Mouse (Mus musculus) megakaryocyte-erythroid progenitor cell, adult 5-6 weeks (primary cell): ENCODE results near the gene Gm13283. TPM values are rescaled to one million over a fixed set of nuclear protein-coding genes. Genes with fewer than 3 reads are reported as not detected.
"Not testable (repeated sequence)": the region's sequence is repeated elsewhere in the genome, so short reads cannot be mapped to it uniquely, and the experiment has no call there.

ENCODE experiments used
- ATAC-seq: replicated peaks from 2 replicates; pipeline ENCODE4 v1.8.0; 2016; ENCODE audit warnings: mild to moderate bottlenecking, inconsistent platforms; ENCODE audit not compliant: severe bottlenecking, poor library complexity, low FRiP score, low TSS enrichment
- total RNA-seq, 2 experiments: library from RNA; stranded (forward) in 1 of 2; stranded (reverse) in 1 of 2; fragments of 200-1000, 215-1000 nt in 1 of 2; fragments of >200 nt in 1 of 2; fragmentation: Nextera tagmentation in 1 of 2; gene quantifications; 2 replicates each; pipeline ENCODE4 v1.2.3; 2014 to 2017

The Gm13283 gene
- total RNA-seq, 2 experiments from 2014 or later = not detected

DNA sequence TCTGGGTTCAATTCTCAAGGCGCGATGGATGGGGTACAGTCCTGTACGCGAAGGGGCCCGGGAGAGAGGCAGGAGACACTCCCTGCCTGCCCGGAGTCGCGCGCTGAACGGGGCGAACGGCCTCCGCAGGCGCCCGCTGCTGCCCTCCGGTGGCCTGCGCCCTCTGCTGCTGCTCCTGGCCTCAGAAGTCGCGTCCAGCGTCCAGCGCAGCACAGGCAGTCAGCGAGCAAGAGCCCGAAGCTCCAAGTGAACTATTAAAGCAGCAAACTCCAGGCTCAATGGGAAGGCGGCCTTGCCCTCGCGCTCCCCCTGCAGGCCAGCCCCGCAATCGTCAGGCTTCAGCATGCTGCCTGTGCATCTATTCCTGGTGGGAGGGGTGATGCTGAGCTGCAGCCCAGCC, 512 bp downstream of the Gm13283 start:
- ATAC-seq = not testable (repeated sequence)

DNA sequence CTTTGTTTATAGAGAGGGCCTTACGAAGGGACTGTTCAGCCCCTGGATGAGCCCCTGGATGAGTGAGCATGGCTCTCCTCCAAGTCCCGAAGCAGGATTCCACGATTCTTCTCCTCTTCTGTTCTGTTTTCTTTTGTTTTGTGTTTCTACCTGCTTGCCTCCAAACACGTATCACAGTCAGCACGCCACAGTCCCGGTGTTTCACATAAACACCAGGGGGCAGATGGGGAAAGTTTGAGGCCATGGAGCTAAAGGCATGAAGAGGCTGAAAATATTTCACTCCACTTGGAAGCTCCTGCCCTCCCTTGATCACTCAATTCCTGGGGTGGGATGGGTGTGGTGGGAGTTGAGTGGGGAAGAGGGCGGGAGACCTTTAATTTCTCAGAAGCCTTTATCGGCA, 1.9 kb downstream of the Gm13283 start:
- ATAC-seq = not testable (repeated sequence)

DNA sequence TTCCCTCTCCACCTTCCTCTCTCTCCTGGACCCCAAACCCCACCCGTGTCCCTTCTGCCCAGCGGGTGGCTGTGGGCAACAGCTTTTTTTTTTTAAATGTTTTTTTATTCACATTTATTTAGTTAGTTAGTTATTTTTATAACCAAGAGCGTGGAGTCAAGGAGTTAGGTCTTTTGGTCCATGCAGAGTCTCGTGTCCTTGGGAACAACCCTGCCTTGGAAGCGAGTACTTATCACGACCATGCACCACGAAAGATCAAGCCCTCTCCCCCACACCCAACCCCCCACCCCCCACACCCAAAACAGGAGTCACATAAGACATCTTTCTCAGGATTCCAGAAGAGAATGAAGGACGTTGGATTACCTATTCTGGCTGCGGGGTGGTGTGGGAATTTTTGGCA, 2.4 kb downstream of the Gm13283 start:
- not testable (repeated sequence) for ATAC-seq

DNA sequence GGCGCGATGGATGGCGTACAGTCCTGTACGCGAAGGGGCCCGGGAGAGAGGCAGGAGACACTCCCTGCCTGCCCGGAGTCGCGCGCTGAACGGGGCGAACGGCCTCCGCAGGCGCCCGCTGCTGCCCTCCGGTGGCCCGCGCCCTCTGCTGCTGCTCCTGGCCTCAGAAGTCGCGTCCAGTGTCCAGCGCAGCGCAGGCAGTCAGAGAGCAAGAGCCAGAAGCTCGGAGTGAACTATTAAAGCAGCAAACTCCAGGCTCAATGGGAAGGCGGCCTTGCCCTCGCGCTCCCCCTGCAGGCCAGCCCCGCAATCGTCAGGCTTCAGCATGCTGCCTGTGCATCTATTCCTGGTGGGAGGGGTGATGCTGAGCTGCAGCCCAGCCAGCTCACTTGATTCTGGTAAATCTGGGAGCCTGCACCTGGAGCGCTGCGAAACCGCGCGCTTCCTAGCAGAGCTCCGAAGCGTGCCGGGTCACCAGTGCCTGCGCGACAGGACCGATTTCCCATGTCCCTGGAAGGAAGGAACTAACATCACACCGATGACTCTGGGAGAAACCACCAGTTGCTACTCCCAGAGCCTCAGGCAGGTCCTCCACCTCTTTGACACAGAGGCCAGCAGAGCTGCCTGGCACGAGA, 3.6 kb downstream of the Gm13283 start:
- ATAC-seq = peak; percentile 83

DNA sequence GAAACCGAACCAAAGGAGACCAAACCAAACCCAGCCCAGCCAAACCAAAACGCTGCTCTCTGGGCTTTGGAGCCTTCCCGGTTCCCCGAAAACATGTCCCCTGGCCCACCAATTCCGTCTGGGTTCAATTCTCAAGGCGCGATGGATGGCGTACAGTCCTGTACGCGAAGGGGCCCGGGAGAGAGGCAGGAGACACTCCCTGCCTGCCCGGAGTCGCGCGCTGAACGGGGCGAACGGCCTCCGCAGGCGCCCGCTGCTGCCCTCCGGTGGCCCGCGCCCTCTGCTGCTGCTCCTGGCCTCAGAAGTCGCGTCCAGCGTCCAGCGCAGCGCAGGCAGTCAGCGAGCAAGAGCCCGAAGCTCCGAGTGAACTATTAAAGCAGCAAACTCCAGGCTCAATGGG, 13.6 kb downstream of the Gm13283 start, which contains the start of gene Gm13290:
TSS of gene Gm13290 (plus strand) at position 301 of the 400 bp plus-strand sequence.
- ATAC-seq = not testable (repeated sequence)

DNA sequence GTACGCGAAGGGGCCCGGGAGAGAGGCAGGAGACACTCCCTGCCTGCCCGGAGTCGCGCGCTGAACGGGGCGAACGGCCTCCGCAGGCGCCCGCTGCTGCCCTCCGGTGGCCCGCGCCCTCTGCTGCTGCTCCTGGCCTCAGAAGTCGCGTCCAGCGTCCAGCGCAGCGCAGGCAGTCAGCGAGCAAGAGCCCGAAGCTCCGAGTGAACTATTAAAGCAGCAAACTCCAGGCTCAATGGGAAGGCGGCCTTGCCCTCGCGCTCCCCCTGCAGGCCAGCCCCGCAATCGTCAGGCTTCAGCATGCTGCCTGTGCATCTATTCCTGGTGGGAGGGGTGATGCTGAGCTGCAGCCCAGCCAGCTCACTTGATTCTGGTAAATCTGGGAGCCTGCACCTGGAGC, 16.7 kb downstream of the Gm13283 start, which contains the start of gene Gm13289:
TSS of gene Gm13289 (plus strand) at position 301 of the 400 bp plus-strand sequence.
- not testable (repeated sequence) for ATAC-seq

DNA sequence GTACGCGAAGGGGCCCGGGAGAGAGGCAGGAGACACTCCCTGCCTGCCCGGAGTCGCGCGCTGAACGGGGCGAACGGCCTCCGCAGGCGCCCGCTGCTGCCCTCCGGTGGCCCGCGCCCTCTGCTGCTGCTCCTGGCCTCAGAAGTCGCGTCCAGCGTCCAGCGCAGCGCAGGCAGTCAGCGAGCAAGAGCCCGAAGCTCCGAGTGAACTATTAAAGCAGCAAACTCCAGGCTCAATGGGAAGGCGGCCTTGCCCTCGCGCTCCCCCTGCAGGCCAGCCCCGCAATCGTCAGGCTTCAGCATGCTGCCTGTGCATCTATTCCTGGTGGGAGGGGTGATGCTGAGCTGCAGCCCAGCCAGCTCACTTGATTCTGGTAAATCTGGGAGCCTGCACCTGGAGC, 19.6 kb downstream of the Gm13283 start, which contains the start of gene Gm13272:
TSS of gene Gm13272 (plus strand) at position 301 of the 400 bp plus-strand sequence.
- not testable (repeated sequence) for ATAC-seq

DNA sequence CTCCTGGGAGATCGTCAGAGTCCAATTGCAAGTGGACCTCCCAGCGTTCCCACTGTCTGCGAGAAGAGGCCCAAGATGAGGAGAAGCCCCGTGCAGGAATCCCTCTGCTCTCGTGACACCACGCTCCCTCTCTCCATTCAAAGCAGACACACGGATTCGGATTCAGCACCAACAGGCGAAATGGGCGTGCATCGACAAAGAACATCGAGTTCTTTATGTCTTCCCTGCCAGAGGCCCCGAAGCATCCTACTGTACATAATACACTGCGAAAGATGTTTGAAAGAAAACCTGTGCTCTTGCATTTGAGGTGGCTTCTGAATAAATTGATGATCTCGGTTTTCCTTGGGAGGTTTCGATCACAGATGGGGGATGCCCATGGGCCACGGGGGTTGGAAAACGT, 20.4 kb downstream of the Gm13283 start:
- ATAC-seq = not testable (repeated sequence)

DNA sequence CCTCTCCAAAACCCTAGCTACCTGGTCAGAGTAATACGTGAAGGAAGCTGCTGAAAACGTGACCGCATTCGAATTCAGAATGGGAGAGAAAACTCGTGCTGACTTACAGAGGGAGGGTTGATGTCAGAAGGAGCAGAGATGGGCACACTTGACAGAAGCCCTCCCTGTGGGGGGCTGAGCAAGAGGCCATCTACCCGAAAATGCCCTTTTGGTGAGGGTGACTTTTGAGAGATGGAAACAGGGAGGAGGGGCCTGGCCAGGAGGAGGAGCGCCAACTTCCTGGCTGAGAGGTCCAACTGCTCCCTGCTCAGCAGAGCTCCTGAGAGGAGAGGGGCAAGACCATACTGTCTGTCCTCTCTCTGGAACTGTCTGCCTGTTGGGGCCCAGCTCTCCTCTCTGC, 21.9 kb downstream of the Gm13283 start, which contains the start of gene Ifnz:
TSS of gene Ifnz (plus strand) at position 301 of the 400 bp plus-strand sequence.
- ATAC-seq = not testable (repeated sequence)

DNA sequence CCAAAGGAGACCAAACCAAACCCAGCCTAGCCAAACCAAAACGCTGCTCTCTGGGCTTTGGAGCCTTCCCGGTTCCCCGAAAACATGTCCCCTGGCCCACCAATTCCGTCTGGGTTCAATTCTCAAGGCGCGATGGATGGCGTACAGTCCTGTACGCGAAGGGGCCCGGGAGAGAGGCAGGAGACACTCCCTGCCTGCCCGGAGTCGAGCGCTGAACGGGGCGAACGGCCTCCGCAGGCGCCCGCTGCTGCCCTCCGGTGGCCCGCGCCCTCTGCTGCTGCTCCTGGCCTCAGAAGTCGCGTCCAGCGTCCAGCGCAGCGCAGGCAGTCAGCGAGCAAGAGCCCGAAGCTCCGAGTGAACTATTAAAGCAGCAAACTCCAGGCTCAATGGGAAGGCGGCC, 22.4 kb downstream of the Gm13283 start:
- ATAC-seq = not testable (repeated sequence)

DNA sequence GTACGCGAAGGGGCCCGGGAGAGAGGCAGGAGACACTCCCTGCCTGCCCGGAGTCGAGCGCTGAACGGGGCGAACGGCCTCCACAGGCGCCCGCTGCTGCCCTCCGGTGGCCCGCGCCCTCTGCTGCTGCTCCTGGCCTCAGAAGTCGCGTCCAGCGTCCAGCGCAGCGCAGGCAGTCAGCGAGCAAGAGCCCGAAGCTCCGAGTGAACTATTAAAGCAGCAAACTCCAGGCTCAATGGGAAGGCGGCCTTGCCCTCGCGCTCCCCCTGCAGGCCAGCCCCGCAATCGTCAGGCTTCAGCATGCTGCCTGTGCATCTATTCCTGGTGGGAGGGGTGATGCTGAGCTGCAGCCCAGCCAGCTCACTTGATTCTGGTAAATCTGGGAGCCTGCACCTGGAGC, 25.5 kb downstream of the Gm13283 start, which contains the start of gene Gm13276:
TSS of gene Gm13276 (plus strand) at position 301 of the 400 bp plus-strand sequence.
- ATAC-seq = not testable (repeated sequence)

DNA sequence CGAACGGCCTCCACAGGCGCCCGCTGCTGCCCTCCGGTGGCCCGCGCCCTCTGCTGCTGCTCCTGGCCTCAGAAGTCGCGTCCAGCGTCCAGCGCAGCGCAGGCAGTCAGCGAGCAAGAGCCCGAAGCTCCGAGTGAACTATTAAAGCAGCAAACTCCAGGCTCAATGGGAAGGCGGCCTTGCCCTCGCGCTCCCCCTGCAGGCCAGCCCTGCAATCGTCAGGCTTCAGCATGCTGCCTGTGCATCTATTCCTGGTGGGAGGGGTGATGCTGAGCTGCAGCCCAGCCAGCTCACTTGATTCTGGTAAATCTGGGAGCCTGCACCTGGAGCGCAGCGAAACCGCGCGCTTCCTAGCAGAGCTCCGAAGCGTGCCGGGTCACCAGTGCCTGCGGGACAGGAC, 28.5 kb downstream of the Gm13283 start, which contains the start of gene Gm13277:
TSS of gene Gm13277 (plus strand) at position 231 of the 400 bp plus-strand sequence.
- ATAC-seq = not testable (repeated sequence)

DNA sequence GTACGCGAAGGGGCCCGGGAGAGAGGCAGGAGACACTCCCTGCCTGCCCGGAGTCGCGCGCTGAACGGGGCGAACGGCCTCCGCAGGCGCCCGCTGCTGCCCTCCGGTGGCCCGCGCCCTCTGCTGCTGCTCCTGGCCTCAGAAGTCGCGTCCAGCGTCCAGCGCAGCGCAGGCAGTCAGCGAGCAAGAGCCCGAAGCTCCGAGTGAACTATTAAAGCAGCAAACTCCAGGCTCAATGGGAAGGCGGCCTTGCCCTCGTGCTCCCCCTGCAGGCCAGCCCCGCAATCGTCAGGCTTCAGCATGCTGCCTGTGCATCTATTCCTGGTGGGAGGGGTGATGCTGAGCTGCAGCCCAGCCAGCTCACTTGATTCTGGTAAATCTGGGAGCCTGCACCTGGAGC, 31.3 kb downstream of the Gm13283 start, which contains the start of gene Gm13278:
TSS of gene Gm13278 (plus strand) at position 301 of the 400 bp plus-strand sequence.
- not testable (repeated sequence) for ATAC-seq

DNA sequence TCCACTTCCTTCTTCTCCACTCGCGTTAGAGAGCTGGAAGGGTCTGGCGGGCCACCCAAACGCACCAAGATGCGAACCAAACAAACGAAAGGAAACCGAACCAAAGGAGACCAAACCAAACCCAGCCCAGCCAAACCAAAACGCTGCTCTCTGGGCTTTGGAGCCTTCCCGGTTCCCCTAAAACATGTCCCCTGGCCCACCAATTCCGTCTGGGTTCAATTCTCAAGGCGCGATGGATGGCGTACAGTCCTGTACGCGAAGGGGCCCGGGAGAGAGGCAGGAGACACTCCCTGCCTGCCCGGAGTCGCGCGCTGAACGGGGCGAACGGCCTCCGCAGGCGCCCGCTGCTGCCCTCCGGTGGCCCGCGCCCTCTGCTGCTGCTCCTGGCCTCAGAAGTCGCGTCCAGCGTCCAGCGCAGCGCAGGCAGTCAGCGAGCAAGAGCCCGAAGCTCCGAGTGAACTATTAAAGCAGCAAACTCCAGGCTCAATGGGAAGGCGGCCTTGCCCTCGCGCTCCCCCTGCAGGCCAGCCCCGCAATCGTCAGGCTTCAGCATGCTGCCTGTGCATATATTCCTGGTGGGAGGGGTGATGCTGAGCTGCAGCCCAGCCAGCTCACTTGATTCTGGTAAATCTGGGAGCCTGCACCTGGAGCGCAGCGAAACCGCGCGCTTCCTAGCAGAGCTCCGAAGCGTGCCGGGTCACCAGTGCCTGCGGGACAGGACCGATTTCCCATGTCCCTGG, 34.2 kb downstream of the Gm13283 start, which contains the start of gene Gm13275:
TSS of gene Gm13275 (plus strand) at position 552 of the 740 bp plus-strand sequence.
- not testable (repeated sequence) for ATAC-seq

DNA sequence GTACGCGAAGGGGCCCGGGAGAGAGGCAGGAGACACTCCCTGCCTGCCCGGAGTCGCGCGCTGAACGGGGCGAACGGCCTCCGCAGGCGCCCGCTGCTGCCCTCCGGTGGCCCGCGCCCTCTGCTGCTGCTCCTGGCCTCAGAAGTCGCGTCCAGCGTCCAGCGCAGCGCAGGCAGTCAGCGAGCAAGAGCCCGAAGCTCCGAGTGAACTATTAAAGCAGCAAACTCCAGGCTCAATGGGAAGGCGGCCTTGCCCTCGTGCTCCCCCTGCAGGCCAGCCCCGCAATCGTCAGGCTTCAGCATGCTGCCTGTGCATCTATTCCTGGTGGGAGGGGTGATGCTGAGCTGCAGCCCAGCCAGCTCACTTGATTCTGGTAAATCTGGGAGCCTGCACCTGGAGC, 37.2 kb downstream of the Gm13283 start, which contains the start of gene Gm13279:
TSS of gene Gm13279 (plus strand) at position 301 of the 400 bp plus-strand sequence.
- not testable (repeated sequence) for ATAC-seq

DNA sequence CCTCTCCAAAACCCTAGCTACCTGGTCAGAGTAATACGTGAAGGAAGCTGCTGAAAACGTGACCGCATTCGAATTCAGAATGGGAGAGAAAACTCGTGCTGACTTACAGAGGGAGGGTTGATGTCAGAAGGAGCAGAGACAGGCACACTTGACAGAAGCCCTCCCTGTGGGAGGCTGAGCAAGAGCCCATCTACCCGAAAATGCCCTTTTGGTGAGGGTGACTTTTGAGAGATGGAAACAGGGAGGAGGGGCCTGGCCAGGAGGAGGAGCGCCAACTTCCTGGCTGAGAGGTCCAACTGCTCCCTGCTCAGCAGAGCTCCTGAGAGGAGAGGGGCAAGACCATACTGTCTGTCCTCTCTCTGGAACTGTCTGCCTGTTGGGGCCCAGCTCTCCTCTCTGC, 39.4 kb downstream of the Gm13283 start, which contains the start of gene Gm13285:
TSS of gene Gm13285 (plus strand) at position 301 of the 400 bp plus-strand sequence.
- ATAC-seq = not testable (repeated sequence)

DNA sequence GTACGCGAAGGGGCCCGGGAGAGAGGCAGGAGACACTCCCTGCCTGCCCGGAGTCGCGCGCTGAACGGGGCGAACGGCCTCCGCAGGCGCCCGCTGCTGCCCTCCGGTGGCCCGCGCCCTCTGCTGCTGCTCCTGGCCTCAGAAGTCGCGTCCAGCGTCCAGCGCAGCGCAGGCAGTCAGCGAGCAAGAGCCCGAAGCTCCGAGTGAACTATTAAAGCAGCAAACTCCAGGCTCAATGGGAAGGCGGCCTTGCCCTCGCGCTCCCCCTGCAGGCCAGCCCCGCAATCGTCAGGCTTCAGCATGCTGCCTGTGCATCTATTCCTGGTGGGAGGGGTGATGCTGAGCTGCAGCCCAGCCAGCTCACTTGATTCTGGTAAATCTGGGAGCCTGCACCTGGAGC, 43.0 kb downstream of the Gm13283 start, which contains the start of gene Gm13287:
TSS of gene Gm13287 (plus strand) at position 301 of the 400 bp plus-strand sequence.
- ATAC-seq = not testable (repeated sequence)

DNA sequence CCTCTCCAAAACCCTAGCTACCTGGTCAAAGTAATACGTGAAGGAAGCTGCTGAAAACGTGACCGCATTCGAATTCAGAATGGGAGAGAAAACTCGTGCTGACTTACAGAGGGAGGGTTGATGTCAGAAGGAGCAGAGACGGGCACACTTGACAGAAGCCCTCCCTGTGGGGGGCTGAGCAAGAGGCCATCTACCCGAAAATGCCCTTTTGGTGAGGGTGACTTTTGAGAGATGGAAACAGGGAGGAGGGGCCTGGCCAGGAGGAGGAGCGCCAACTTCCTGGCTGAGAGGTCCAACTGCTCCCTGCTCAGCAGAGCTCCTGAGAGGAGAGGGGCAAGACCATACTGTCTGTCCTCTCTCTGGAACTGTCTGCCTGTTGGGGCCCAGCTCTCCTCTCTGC, 45.3 kb downstream of the Gm13283 start, which contains the start of gene Gm13288:
TSS of gene Gm13288 (plus strand) at position 301 of the 400 bp plus-strand sequence.
- not testable (repeated sequence) for ATAC-seq

DNA sequence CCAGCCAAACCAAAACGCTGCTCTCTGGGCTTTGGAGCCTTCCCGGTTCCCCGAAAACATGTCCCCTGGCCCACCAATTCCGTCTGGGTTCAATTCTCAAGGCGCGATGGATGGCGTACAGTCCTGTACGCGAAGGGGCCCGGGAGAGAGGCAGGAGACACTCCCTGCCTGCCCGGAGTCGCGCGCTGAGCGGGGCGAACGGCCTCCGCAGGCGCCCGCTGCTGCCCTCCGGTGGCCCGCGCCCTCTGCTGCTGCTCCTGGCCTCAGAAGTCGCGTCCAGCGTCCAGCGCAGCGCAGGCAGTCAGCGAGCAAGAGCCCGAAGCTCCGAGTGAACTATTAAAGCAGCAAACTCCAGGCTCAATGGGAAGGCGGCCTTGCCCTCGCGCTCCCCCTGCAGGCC, 45.8 kb downstream of the Gm13283 start:
- not testable (repeated sequence) for ATAC-seq
